Mouse (Mus musculus) splenic B cell, adult 2 months (primary cell): ENCODE results near the gene Col25a1.

Experiments
- DNase-seq: peaks from one replicate; pipeline ENCODE4 v3.0.0-alpha.2; 2011; ENCODE audit warnings: low read depth, low spot score
- H3K27me3 ChIP-seq: 2 replicates; pipeline ENCODE4 v1.6.1; 2012; ENCODE audit warnings: mild to moderate bottlenecking, low read length, moderate library complexity, mixed read lengths; ENCODE audit not compliant: control insufficient read depth, poor library complexity, insufficient read depth, severe bottlenecking
- H3K36me3 ChIP-seq: 2 replicates; pipeline ENCODE4 v1.6.1; 2012; ENCODE audit warnings: mild to moderate bottlenecking, low read length, moderate library complexity, mixed read lengths; ENCODE audit not compliant: control insufficient read depth, poor library complexity, insufficient read depth, severe bottlenecking

Col25a1 gene

GRCm38 (mm10) chr3:130290672-130291071 lies 159.4 kb downstream of the Col25a1 start:
- DNase-seq, result no peak
- no peaks in the 10 kb centered on the region for H3K36me3 ChIP-seq

GRCm38 (mm10) chr3:130291926-130292325 lies 160.6 kb downstream of the Col25a1 start:
- no peaks in the 10 kb centered on the region for H3K27me3 ChIP-seq
- H3K36me3 ChIP-seq, result no peaks in the 10 kb centered on the region
- no peak for DNase-seq

More at GRCm38 (mm10) chr3:130290672-130291071, 159.4 kb downstream of the Col25a1 start:
- H3K27me3 ChIP-seq, result no peaks in the 10 kb centered on the region

- Histone ChIP-seq H3K36me3 (no peaks in the 10 kb centered on the region), H3K27me3 (no peaks in the 10 kb centered on the region)
- no peak for DNase-seq
Observed at GRCm38 (mm10) chr3:130300530-130300929, 169.2 kb downstream of the Col25a1 start.

- no peaks in the 10 kb centered on the region for H3K27me3 ChIP-seq
- no peaks in the 10 kb centered on the region for H3K36me3 ChIP-seq
- no peak for DNase-seq
Observed at GRCm38 (mm10) chr3:130303597-130303996, 172.3 kb downstream of the Col25a1 start.

GRCm38 (mm10) chr3:130304827-130305226 lies 173.5 kb downstream of the Col25a1 start:
- Histone ChIP-seq H3K27me3 (no peaks in the 10 kb centered on the region), H3K36me3 (no peaks in the 10 kb centered on the region)

GRCm38 (mm10) chr3:130305686-130306085 lies 174.4 kb downstream of the Col25a1 start:
- no peak for DNase-seq
- no peaks in the 10 kb centered on the region for H3K27me3 ChIP-seq
- no peaks in the 10 kb centered on the region for H3K36me3 ChIP-seq

More at GRCm38 (mm10) chr3:130304827-130305226, 173.5 kb downstream of the Col25a1 start:
- no peak for DNase-seq

- Histone ChIP-seq H3K36me3 (no peaks in the 10 kb centered on the region), H3K27me3 (no peaks in the 10 kb centered on the region)
- DNase-seq, result no peak
Observed at GRCm38 (mm10) chr3:130309277-130309676, 178.0 kb downstream of the Col25a1 start.

- DNase-seq, result no peak
- H3K27me3 ChIP-seq, result no peaks in the 10 kb centered on the region
- no peaks in the 10 kb centered on the region for H3K36me3 ChIP-seq
Observed at GRCm38 (mm10) chr3:130310694-130311305, 179.5 kb downstream of the Col25a1 start.

- Histone ChIP-seq H3K36me3 (no peaks in the 10 kb centered on the region), H3K27me3 (no peaks in the 10 kb centered on the region)
- DNase-seq, result no peak
Observed at GRCm38 (mm10) chr3:130313246-130313645, 181.9 kb downstream of the Col25a1 start.

- no peak for DNase-seq
- Histone ChIP-seq H3K27me3 (no peaks in the 10 kb centered on the region), H3K36me3 (no peaks in the 10 kb centered on the region)
Observed at GRCm38 (mm10) chr3:130327039-130328015, 196.0 kb downstream of the Col25a1 start.

GRCm38 (mm10) chr3:130328909-130329308 lies 197.6 kb downstream of the Col25a1 start:
- Histone ChIP-seq H3K27me3 (no peaks in the 10 kb centered on the region), H3K36me3 (no peaks in the 10 kb centered on the region)
- DNase-seq, result no peak

- Histone ChIP-seq H3K27me3 (no peaks in the 10 kb centered on the region), H3K36me3 (no peaks in the 10 kb centered on the region)
- DNase-seq, result no peak
Observed at GRCm38 (mm10) chr3:130329833-130330555, 198.7 kb downstream of the Col25a1 start.

GRCm38 (mm10) chr3:130330556-130330950 lies 199.3 kb downstream of the Col25a1 start:
- no peak for DNase-seq

GRCm38 (mm10) chr3:130332347-130332913 lies 201.1 kb downstream of the Col25a1 start:
- Histone ChIP-seq H3K27me3 (no peaks in the 10 kb centered on the region), H3K36me3 (no peaks in the 10 kb centered on the region)
- no peak for DNase-seq

More at GRCm38 (mm10) chr3:130330556-130330950, 199.3 kb downstream of the Col25a1 start:
- no peaks in the 10 kb centered on the region for H3K36me3 ChIP-seq
- H3K27me3 ChIP-seq, result no peaks in the 10 kb centered on the region
